Mouse (Mus musculus): Measurements from ENCODE around the gene Gm4513. TPM values are rescaled to one million over a fixed set of nuclear protein-coding genes. Genes with fewer than 3 reads are reported as not detected.
"Not testable (repeated sequence)": the region's sequence is repeated elsewhere in the genome, so short reads cannot be mapped to it uniquely, and the experiment has no call there.

The Gm4513 gene
- not detected in 2 replicates for polyA plus RNA-seq (2015; fragmentation: Nextera tagmentation; extraction: Ambion mirVana)

GRCm38 (mm10) chr7:20598921-20599320, at the start of gene Gm4513:
TSS of gene Gm4513 (minus strand) at chr7:20599021.
- not testable (repeated sequence) for H3K4me1 ChIP-seq (ENCODE audit: control insufficient read depth, insufficient read depth, low read length); H3K27me3 ChIP-seq (ENCODE audit: control insufficient read depth, insufficient read depth, low read length); H3K9ac ChIP-seq (ENCODE audit: low read length); H3K9me3 ChIP-seq (replicated peaks; ENCODE audit: control insufficient read depth, low read length); H3K4me2 ChIP-seq (ENCODE audit: low read depth, low read length); H3K36me3 ChIP-seq (ENCODE audit: control insufficient read depth, insufficient read depth, low read length); ATAC-seq (ENCODE audit: insufficient read depth, low FRiP score); H3K27ac ChIP-seq (ENCODE audit: low read length); H3K4me3 ChIP-seq (replicated peaks; ENCODE audit: low read length)
- 69% methylated on average over 3 of the region's 5 CpGs for WGBS

- H3K4me3 ChIP-seq (replicated peaks; ENCODE audit: low read length); H3K9ac ChIP-seq (ENCODE audit: low read length); H3K27me3 ChIP-seq (ENCODE audit: control insufficient read depth, insufficient read depth, low read length); H3K4me1 ChIP-seq (ENCODE audit: control insufficient read depth, insufficient read depth, low read length); H3K36me3 ChIP-seq (ENCODE audit: control insufficient read depth, insufficient read depth, low read length); H3K9me3 ChIP-seq (replicated peaks; ENCODE audit: control insufficient read depth, low read length); H3K4me2 ChIP-seq (ENCODE audit: low read depth, low read length); ATAC-seq (ENCODE audit: insufficient read depth, low FRiP score); H3K27ac ChIP-seq (ENCODE audit: low read length): not testable (repeated sequence)
- no CpG with 5 or more reads among the region's 3 CpGs for WGBS
These were observed 22.7 kb downstream of the Gm4513 start, which contains the start of gene Gm4141 for GRCm38 (mm10) chr7:20576141-20576540. TSS of gene Gm4141 (minus strand) at chr7:20576241.

GRCm38 (mm10) chr7:20545657-20546056, 53.2 kb downstream of the Gm4513 start, which contains the start of gene Gm5726:
TSS of gene Gm5726 (minus strand) at chr7:20545757.
- H3K27ac ChIP-seq (ENCODE audit: low read length); H3K4me1 ChIP-seq (ENCODE audit: control insufficient read depth, insufficient read depth, low read length); ATAC-seq (ENCODE audit: insufficient read depth, low FRiP score); H3K9ac ChIP-seq (ENCODE audit: low read length); H3K36me3 ChIP-seq (ENCODE audit: control insufficient read depth, insufficient read depth, low read length); H3K9me3 ChIP-seq (replicated peaks; ENCODE audit: control insufficient read depth, low read length); H3K27me3 ChIP-seq (ENCODE audit: control insufficient read depth, insufficient read depth, low read length); H3K4me3 ChIP-seq (replicated peaks; ENCODE audit: low read length); H3K4me2 ChIP-seq (ENCODE audit: low read depth, low read length): not testable (repeated sequence)
- no CpG with 5 or more reads among the region's 1 CpGs for WGBS

Other genes starting within 250 kb of the Gm4513 start
- gene Gm5728, start 223.6 kb downstream of the Gm4513 start, polyA plus RNA-seq (2015; fragmentation: Nextera tagmentation; extraction: Ambion mirVana) = not detected in 2 replicates
- not detected in 2 replicates for gene Vmn1r100, start 181.1 kb downstream of the Gm4513 start, polyA plus RNA-seq (2015; fragmentation: Nextera tagmentation; extraction: Ambion mirVana)
- gene Vmn1r101, start 156.4 kb downstream of the Gm4513 start, polyA plus RNA-seq (2015; fragmentation: Nextera tagmentation; extraction: Ambion mirVana) = not detected in 2 replicates
- gene Gm10670, start 124.1 kb downstream of the Gm4513 start, polyA plus RNA-seq (2015; fragmentation: Nextera tagmentation; extraction: Ambion mirVana) = not detected in 2 replicates
- gene Vmn1r103, start 88.5 kb downstream of the Gm4513 start, polyA plus RNA-seq (2015; fragmentation: Nextera tagmentation; extraction: Ambion mirVana) = not detected in 2 replicates
- gene Vmn1r104, start 65.2 kb downstream of the Gm4513 start, polyA plus RNA-seq (2015; fragmentation: Nextera tagmentation; extraction: Ambion mirVana) = not detected in 2 replicates
- not detected in 2 replicates for gene Gm5726, start 53.3 kb downstream of the Gm4513 start, polyA plus RNA-seq (2015; fragmentation: Nextera tagmentation; extraction: Ambion mirVana)
- not detected in 2 replicates for gene Gm4141, start 22.8 kb downstream of the Gm4513 start, polyA plus RNA-seq (2015; fragmentation: Nextera tagmentation; extraction: Ambion mirVana)
- gene Vmn1r107, start 69.9 kb upstream of the Gm4513 start, polyA plus RNA-seq (2015; fragmentation: Nextera tagmentation; extraction: Ambion mirVana) = not detected in 2 replicates
- not detected in 2 replicates for gene Vmn1r111, start 104.2 kb upstream of the Gm4513 start, polyA plus RNA-seq (2015; fragmentation: Nextera tagmentation; extraction: Ambion mirVana)
- not detected in 2 replicates for gene Gm10668, start 131.6 kb upstream of the Gm4513 start, polyA plus RNA-seq (2015; fragmentation: Nextera tagmentation; extraction: Ambion mirVana)
- not detected in 2 replicates for gene Vmn1r112, start 172.2 kb upstream of the Gm4513 start, polyA plus RNA-seq (2015; fragmentation: Nextera tagmentation; extraction: Ambion mirVana)
- gene Vmn1r113, start 188.3 kb upstream of the Gm4513 start, polyA plus RNA-seq (2015; fragmentation: Nextera tagmentation; extraction: Ambion mirVana) = not detected in 2 replicates
- not detected in 2 replicates for gene Vmn1r114, start 213.2 kb upstream of the Gm4513 start, polyA plus RNA-seq (2015; fragmentation: Nextera tagmentation; extraction: Ambion mirVana)
- not detected in 2 replicates for gene Vmn1r115, start 246.0 kb upstream of the Gm4513 start, polyA plus RNA-seq (2015; fragmentation: Nextera tagmentation; extraction: Ambion mirVana)